Mouse (Mus musculus) hindbrain, embryonic 15.5 days (tissue): ENCODE data around the gene Neurl1b. TPM values are rescaled to one million over a fixed set of nuclear protein-coding genes. Genes with fewer than 3 reads are reported as not detected.

Source experiments
- ATAC-seq: fragments of 200-750 bp; cut with Nextera tagmentation; 2 replicates; pipeline ENCODE4 v1.8.0; 2017; ENCODE audit warnings: low read depth, moderate number of reproducible peaks, moderate TSS enrichment; ENCODE audit not compliant: low FRiP score
- H3K27ac ChIP-seq: fragments of 300-500 bp; sonication (generic); replicated peaks from 2 replicates; pipeline ENCODE4 v1.5.1; 2015; ENCODE audit warnings: mild to moderate bottlenecking, inconsistent platforms
- H3K27me3 ChIP-seq: fragments of 300-500 bp; sonication (generic); 2 replicates; pipeline ENCODE4 v1.6.1; 2015; ENCODE audit warnings: control low read depth, inconsistent platforms
- H3K36me3 ChIP-seq: fragments of 300-500 bp; sonication (generic); 2 replicates; pipeline ENCODE4 v1.6.1; 2015; ENCODE audit warnings: control low read depth, inconsistent platforms
- H3K4me1 ChIP-seq: fragments of 300-500 bp; sonication (generic); replicated peaks from 2 replicates; pipeline ENCODE4 v1.6.1; 2015; ENCODE audit warnings: control low read depth, inconsistent platforms
- H3K4me2 ChIP-seq: fragments of 300-500 bp; sonication (generic); 2 replicates; pipeline ENCODE4 v1.6.1; 2015; ENCODE audit warnings: moderate library complexity, mild to moderate bottlenecking, inconsistent platforms
- H3K4me3 ChIP-seq: fragments of 300-500 bp; sonication (generic); 2 replicates; pipeline ENCODE4 v1.5.1; 2015; ENCODE audit warnings: mild to moderate bottlenecking, inconsistent platforms
- H3K9ac ChIP-seq: fragments of 300-500 bp; sonication (generic); 2 replicates; pipeline ENCODE4 v1.6.1; 2015; ENCODE audit warnings: inconsistent platforms
- H3K9me3 ChIP-seq: fragments of 300-500 bp; sonication (generic); 2 replicates; pipeline ENCODE4 v1.6.1; 2016; ENCODE audit warnings: control low read depth, inconsistent platforms
- WGBS: fragments of 180-500 bp; shearing (Covaris S2); methylation state at CpG from one replicate; pipeline ENCODE4 v1.1.7; 2015; 5-methylcytosine and 5-hydroxymethylcytosine counted together
- polyA plus RNA-seq: library from polyadenylated mRNA; unstranded; fragments of >200 nt; fragmentation: Nextera tagmentation; extraction: Ambion mirVana; gene quantifications from 2 replicates; pipeline ENCODE4 v1.2.1, GENCODE M21; 2015

Neurl1b gene
- polyA plus RNA-seq, 1 experiment from 2014 or later = 1.6 TPM

GRCm38 (mm10) chr17:26463984-26464383 lies 49.4 kb downstream of the Neurl1b start:
- no peak overlapping the region for H3K4me2 ChIP-seq
- H3K9me3 ChIP-seq = no peaks in the 10 kb centered on the region
- no peak overlapping the region for H3K27ac ChIP-seq
- no peaks in the 10 kb centered on the region for H3K36me3 ChIP-seq
- WGBS = 51% methylated on average over 4 of the region's 4 CpGs
- no peak overlapping the region for H3K9ac ChIP-seq
- H3K27me3 ChIP-seq = no peaks in the 10 kb centered on the region
- H3K4me3 ChIP-seq = no peak overlapping the region
- no peak for ATAC-seq
- peaks cover 8% of the 10 kb centered on the region for H3K4me1 ChIP-seq

GRCm38 (mm10) chr17:26464481-26464880 lies 49.9 kb downstream of the Neurl1b start:
- no peak overlapping the region for H3K27ac ChIP-seq
- no peak overlapping the region for H3K4me3 ChIP-seq
- H3K9me3 ChIP-seq = no peaks in the 10 kb centered on the region
- no peak overlapping the region for H3K9ac ChIP-seq
- no peaks in the 10 kb centered on the region for H3K27me3 ChIP-seq
- H3K36me3 ChIP-seq = no peaks in the 10 kb centered on the region
- H3K4me1 ChIP-seq = peaks cover 8% of the 10 kb centered on the region
- H3K4me2 ChIP-seq = no peak overlapping the region
- ATAC-seq = no peak
- WGBS = 81% methylated on average over 9 of the region's 9 CpGs

GRCm38 (mm10) chr17:26464972-26465371 lies 50.3 kb downstream of the Neurl1b start:
- no peak overlapping the region for H3K27ac ChIP-seq
- no peaks in the 10 kb centered on the region for H3K9me3 ChIP-seq
- H3K36me3 ChIP-seq = no peaks in the 10 kb centered on the region
- H3K27me3 ChIP-seq = no peaks in the 10 kb centered on the region
- peaks cover 8% of the 10 kb centered on the region for H3K4me1 ChIP-seq
- WGBS = 75% methylated on average over 7 of the region's 7 CpGs
- H3K9ac ChIP-seq = no peak overlapping the region
- no peak overlapping the region for H3K4me3 ChIP-seq
- ATAC-seq = no peak
- no peak overlapping the region for H3K4me2 ChIP-seq

- no peaks in the 10 kb centered on the region for H3K9me3 ChIP-seq
- 0 out of 2 replicates have a peak overlapping the region, but pooled peaks have one; percentile 36 for H3K27ac ChIP-seq
- H3K27me3 ChIP-seq = no peaks in the 10 kb centered on the region
- H3K4me3 ChIP-seq = no peak overlapping the region
- H3K4me1 ChIP-seq = peaks cover 8% of the 10 kb centered on the region
- H3K9ac ChIP-seq = peak overlapping the region; percentile 30; the same call in 1 of the 2 replicates
- no peaks in the 10 kb centered on the region for H3K36me3 ChIP-seq
- 1% methylated on average over 4 of the region's 4 CpGs for WGBS
- peak; percentile 70 for ATAC-seq
- peak overlapping the region; percentile 42 for H3K4me2 ChIP-seq
Measured at GRCm38 (mm10) chr17:26466741-26467150, 52.1 kb downstream of the Neurl1b start.

GRCm38 (mm10) chr17:26467619-26468018 lies 53.0 kb downstream of the Neurl1b start:
- Histone ChIP-seq H3K9me3 (no peaks in the 10 kb centered on the region), H3K4me3 (no peak overlapping the region), H3K36me3 (no peaks in the 10 kb centered on the region), H3K27ac (no peak overlapping the region), H3K4me1 (peaks cover 8% of the 10 kb centered on the region), H3K27me3 (no peaks in the 10 kb centered on the region), H3K9ac (no peak overlapping the region), H3K4me2 (no peak overlapping the region)
- ATAC-seq = no peak
- 83% methylated on average over 4 of the region's 4 CpGs for WGBS

GRCm38 (mm10) chr17:26468102-26468894 lies 53.7 kb downstream of the Neurl1b start:
- Histone ChIP-seq H3K4me2 (no peak overlapping the region), H3K27ac (no peak overlapping the region), H3K9me3 (no peaks in the 10 kb centered on the region), H3K4me3 (no peak overlapping the region), H3K9ac (no peak overlapping the region), H3K36me3 (no peaks in the 10 kb centered on the region), H3K4me1 (peaks cover 4% of the 10 kb centered on the region; the same call in 1 of the 2 replicates), H3K27me3 (no peaks in the 10 kb centered on the region)
- ATAC-seq = no peak
- 85% methylated on average over 13 of the region's 13 CpGs for WGBS

GRCm38 (mm10) chr17:26476871-26477270 lies 62.2 kb downstream of the Neurl1b start:
- Histone ChIP-seq H3K4me1 (no peaks in the 10 kb centered on the region), H3K27me3 (no peaks in the 10 kb centered on the region), H3K4me2 (no peak overlapping the region), H3K27ac (no peak overlapping the region), H3K9ac (no peak overlapping the region), H3K9me3 (no peaks in the 10 kb centered on the region), H3K4me3 (no peak overlapping the region), H3K36me3 (no peaks in the 10 kb centered on the region)
- WGBS = 76% methylated on average over 6 of the region's 6 CpGs
- no peak for ATAC-seq

GRCm38 (mm10) chr17:26478672-26479071 lies 64.0 kb downstream of the Neurl1b start:
- H3K9ac ChIP-seq = no peak overlapping the region
- 74% methylated on average over 4 of the region's 4 CpGs for WGBS
- H3K36me3 ChIP-seq = no peaks in the 10 kb centered on the region
- no peak for ATAC-seq
- H3K27ac ChIP-seq = no peak overlapping the region
- no peaks in the 10 kb centered on the region for H3K4me1 ChIP-seq
- no peaks in the 10 kb centered on the region for H3K9me3 ChIP-seq
- no peak overlapping the region for H3K4me2 ChIP-seq
- no peak overlapping the region for H3K4me3 ChIP-seq
- H3K27me3 ChIP-seq = no peaks in the 10 kb centered on the region

GRCm38 (mm10) chr17:26479619-26480018 lies 65.0 kb downstream of the Neurl1b start:
- H3K4me2 ChIP-seq = no peak overlapping the region
- no peaks in the 10 kb centered on the region for H3K27me3 ChIP-seq
- H3K4me3 ChIP-seq = no peak overlapping the region
- no peak overlapping the region for H3K27ac ChIP-seq
- H3K4me1 ChIP-seq = no peaks in the 10 kb centered on the region
- no peak overlapping the region for H3K9ac ChIP-seq
- no peak for ATAC-seq
- H3K9me3 ChIP-seq = no peaks in the 10 kb centered on the region
- H3K36me3 ChIP-seq = no peaks in the 10 kb centered on the region
- 65% methylated on average over 6 of the region's 6 CpGs for WGBS

GRCm38 (mm10) chr17:26480956-26481355 lies 66.3 kb downstream of the Neurl1b start:
- 80% methylated on average over 4 of the region's 4 CpGs for WGBS
- no peaks in the 10 kb centered on the region for H3K9me3 ChIP-seq
- ATAC-seq = no peak

GRCm38 (mm10) chr17:26484626-26485421 lies 70.2 kb downstream of the Neurl1b start:
- Histone ChIP-seq H3K36me3 (no peaks in the 10 kb centered on the region), H3K9me3 (no peaks in the 10 kb centered on the region), H3K27me3 (no peaks in the 10 kb centered on the region), H3K4me1 (no peaks in the 10 kb centered on the region), H3K27ac (no peak overlapping the region), H3K9ac (no peak overlapping the region), H3K4me3 (no peak overlapping the region), H3K4me2 (no peak overlapping the region)
- ATAC-seq = no peak
- WGBS = 87% methylated on average over 14 of the region's 14 CpGs

More at GRCm38 (mm10) chr17:26480956-26481355, 66.3 kb downstream of the Neurl1b start:
- no peaks in the 10 kb centered on the region for H3K27me3 ChIP-seq
- H3K4me3 ChIP-seq = no peak overlapping the region
- no peaks in the 10 kb centered on the region for H3K4me1 ChIP-seq
- no peaks in the 10 kb centered on the region for H3K36me3 ChIP-seq
- H3K4me2 ChIP-seq = no peak overlapping the region
- H3K27ac ChIP-seq = no peak overlapping the region
- no peak overlapping the region for H3K9ac ChIP-seq

- 59% methylated on average over 5 of the region's 5 CpGs for WGBS
- no peak overlapping the region for H3K27ac ChIP-seq
- no peaks in the 10 kb centered on the region for H3K27me3 ChIP-seq
- H3K9ac ChIP-seq = no peak overlapping the region
- no peak for ATAC-seq
- no peaks in the 10 kb centered on the region for H3K9me3 ChIP-seq
- H3K4me2 ChIP-seq = no peak overlapping the region
- H3K36me3 ChIP-seq = no peaks in the 10 kb centered on the region
- no peaks in the 10 kb centered on the region for H3K4me1 ChIP-seq
- no peak overlapping the region for H3K4me3 ChIP-seq
Measured at GRCm38 (mm10) chr17:26487266-26487665, 72.6 kb downstream of the Neurl1b start.
